Mouse (Mus musculus): ENCODE measurements around the gene Syt7. TPM values are rescaled to one million over a fixed set of nuclear protein-coding genes. Genes with fewer than 3 reads are reported as not detected.

Gene Syt7
- polyA plus RNA-seq, 1 experiment from 2014 or later: 1.4 TPM

- Histone ChIP-seq H3K4me2 (no peak overlapping the region), H3K4me1 (replicated peaks; ENCODE audit: control insufficient read depth, insufficient read depth, low read length) (no peaks in the 10 kb centered on the region), H3K36me3 (ENCODE audit: control insufficient read depth, insufficient read depth, low read length) (no peaks in the 10 kb centered on the region), H3K9me3 (ENCODE audit: control insufficient read depth, low read length) (no peaks in the 10 kb centered on the region), H3K27me3 (replicated peaks; ENCODE audit: control insufficient read depth, insufficient read depth, low read length) (no peaks in the 10 kb centered on the region; the same call in 1 of the 2 replicates), H3K9ac (ENCODE audit: low read depth, low read length) (no peak overlapping the region), H3K27ac (ENCODE audit: low read depth, low read length) (no peak overlapping the region), H3K4me3 (ENCODE audit: low read depth, low read length) (no peak overlapping the region)
- no peak for ATAC-seq (replicated peaks; ENCODE audit: low FRiP score)
- WGBS: 64% methylated on average over 4 of the region's 4 CpGs
- no peak for DNase-seq (ENCODE audit: low spot score)
These were observed 19.0 kb upstream of the Syt7 start for GRCm38 (mm10) chr19:10369936-10370335.

- Histone ChIP-seq H3K27me3 (replicated peaks; ENCODE audit: control insufficient read depth, insufficient read depth, low read length) (peaks cover under 1% of the 10 kb centered on the region; the same call in 1 of the 2 replicates), H3K27ac (ENCODE audit: low read depth, low read length) (no peak overlapping the region), H3K4me2 (no peak overlapping the region), H3K36me3 (ENCODE audit: control insufficient read depth, insufficient read depth, low read length) (no peaks in the 10 kb centered on the region), H3K4me1 (replicated peaks; ENCODE audit: control insufficient read depth, insufficient read depth, low read length) (no peaks in the 10 kb centered on the region), H3K4me3 (ENCODE audit: low read depth, low read length) (no peak overlapping the region), H3K9ac (ENCODE audit: low read depth, low read length) (no peak overlapping the region), H3K9me3 (ENCODE audit: control insufficient read depth, low read length) (no peaks in the 10 kb centered on the region)
- 57% methylated on average over 1 of the region's 1 CpGs for WGBS
- no peak for ATAC-seq (replicated peaks; ENCODE audit: low FRiP score)
- no peak for DNase-seq (ENCODE audit: low spot score)
These were observed 15.7 kb upstream of the Syt7 start for GRCm38 (mm10) chr19:10373191-10373590.

- Histone ChIP-seq H3K36me3 (ENCODE audit: control insufficient read depth, insufficient read depth, low read length) (no peaks in the 10 kb centered on the region), H3K9me3 (ENCODE audit: control insufficient read depth, low read length) (no peaks in the 10 kb centered on the region), H3K4me2 (no peak overlapping the region), H3K27me3 (replicated peaks; ENCODE audit: control insufficient read depth, insufficient read depth, low read length) (peaks cover 6% of the 10 kb centered on the region; the same call in 1 of the 2 replicates), H3K4me3 (ENCODE audit: low read depth, low read length) (no peak overlapping the region), H3K4me1 (replicated peaks; ENCODE audit: control insufficient read depth, insufficient read depth, low read length) (no peaks in the 10 kb centered on the region), H3K27ac (ENCODE audit: low read depth, low read length) (no peak overlapping the region), H3K9ac (ENCODE audit: low read depth, low read length) (no peak overlapping the region)
- WGBS: 58% methylated on average over 5 of the region's 5 CpGs
- no peak for ATAC-seq (replicated peaks; ENCODE audit: low FRiP score)
- no peak for DNase-seq (ENCODE audit: low spot score)
These were observed 13.6 kb upstream of the Syt7 start for GRCm38 (mm10) chr19:10375260-10375659.

DNA sequence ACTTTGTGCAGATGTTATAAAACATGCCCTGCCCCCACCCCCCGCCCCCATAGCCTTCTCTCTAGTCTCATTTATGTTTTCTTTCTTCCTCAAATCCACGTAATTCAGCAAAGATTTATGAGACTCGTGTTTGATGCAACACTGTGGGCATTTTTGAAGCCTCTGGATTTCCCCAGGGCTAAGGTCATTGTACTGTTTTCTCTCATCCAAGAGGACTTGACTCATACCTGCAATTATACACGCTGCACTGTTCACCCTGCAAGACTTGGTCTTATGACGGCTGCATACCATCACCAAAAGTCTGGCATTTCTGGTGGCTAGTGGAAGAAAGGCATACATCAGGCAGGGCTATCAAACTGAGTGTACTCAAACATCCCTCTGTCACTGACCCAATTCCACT lies 8.9 kb upstream of the Syt7 start:
- 79% methylated on average over 5 of the region's 5 CpGs for WGBS
- no peak overlapping the region for H3K9ac ChIP-seq (ENCODE audit: low read depth, low read length)
- H3K4me1 ChIP-seq (replicated peaks; ENCODE audit: control insufficient read depth, insufficient read depth, low read length): no peaks in the 10 kb centered on the region
- H3K9me3 ChIP-seq (ENCODE audit: control insufficient read depth, low read length): no peaks in the 10 kb centered on the region
- ATAC-seq (replicated peaks; ENCODE audit: low FRiP score): no peak
- H3K36me3 ChIP-seq (ENCODE audit: control insufficient read depth, insufficient read depth, low read length): no peaks in the 10 kb centered on the region
- no peak overlapping the region for H3K4me3 ChIP-seq (ENCODE audit: low read depth, low read length)
- peaks cover 31% of the 10 kb centered on the region for H3K27me3 ChIP-seq (replicated peaks; ENCODE audit: control insufficient read depth, insufficient read depth, low read length)
- H3K27ac ChIP-seq (ENCODE audit: low read depth, low read length): no peak overlapping the region
- DNase-seq (ENCODE audit: low spot score): no peak
- H3K4me2 ChIP-seq: no peak overlapping the region

- H3K9me3 ChIP-seq (ENCODE audit: control insufficient read depth, low read length): no peaks in the 10 kb centered on the region
These were observed 1.2 kb upstream of the Syt7 start for GRCm38 (mm10) chr19:10387660-10388059.

GRCm38 (mm10) chr19:10389391-10390098 lies 655 bp downstream of the Syt7 start:
- H3K4me3 ChIP-seq (ENCODE audit: low read depth, low read length): peak overlapping the region; percentile 64
- H3K27ac ChIP-seq (ENCODE audit: low read depth, low read length): no peak overlapping the region
- peaks cover 8% of the 10 kb centered on the region for H3K4me1 ChIP-seq (replicated peaks; ENCODE audit: control insufficient read depth, insufficient read depth, low read length)
- peak overlapping the region; percentile 77 for H3K4me2 ChIP-seq
- H3K9ac ChIP-seq (ENCODE audit: low read depth, low read length): peak overlapping the region; percentile 65
- H3K9me3 ChIP-seq (ENCODE audit: control insufficient read depth, low read length): no peaks in the 10 kb centered on the region
- H3K27me3 ChIP-seq (replicated peaks; ENCODE audit: control insufficient read depth, insufficient read depth, low read length): peaks cover 62% of the 10 kb centered on the region
- H3K36me3 ChIP-seq (ENCODE audit: control insufficient read depth, insufficient read depth, low read length): no peaks in the 10 kb centered on the region
- 4% methylated on average over 52 of the region's 54 CpGs for WGBS
- DNase-seq (ENCODE audit: low spot score) (peak; percentile 38), ATAC-seq (replicated peaks; ENCODE audit: low FRiP score) (peak; percentile 34)

More at GRCm38 (mm10) chr19:10387660-10388059, 1.2 kb upstream of the Syt7 start:
- Histone ChIP-seq H3K4me2 (no peak overlapping the region), H3K36me3 (ENCODE audit: control insufficient read depth, insufficient read depth, low read length) (no peaks in the 10 kb centered on the region), H3K4me3 (ENCODE audit: low read depth, low read length) (no peak overlapping the region), H3K4me1 (replicated peaks; ENCODE audit: control insufficient read depth, insufficient read depth, low read length) (peaks cover 8% of the 10 kb centered on the region), H3K27me3 (replicated peaks; ENCODE audit: control insufficient read depth, insufficient read depth, low read length) (peaks cover 68% of the 10 kb centered on the region), H3K27ac (ENCODE audit: low read depth, low read length) (no peak overlapping the region), H3K9ac (ENCODE audit: low read depth, low read length) (no peak overlapping the region)
- WGBS: 59% methylated on average over 5 of the region's 5 CpGs
- no peak for DNase-seq (ENCODE audit: low spot score)
- ATAC-seq (replicated peaks; ENCODE audit: low FRiP score): no peak

DNA sequence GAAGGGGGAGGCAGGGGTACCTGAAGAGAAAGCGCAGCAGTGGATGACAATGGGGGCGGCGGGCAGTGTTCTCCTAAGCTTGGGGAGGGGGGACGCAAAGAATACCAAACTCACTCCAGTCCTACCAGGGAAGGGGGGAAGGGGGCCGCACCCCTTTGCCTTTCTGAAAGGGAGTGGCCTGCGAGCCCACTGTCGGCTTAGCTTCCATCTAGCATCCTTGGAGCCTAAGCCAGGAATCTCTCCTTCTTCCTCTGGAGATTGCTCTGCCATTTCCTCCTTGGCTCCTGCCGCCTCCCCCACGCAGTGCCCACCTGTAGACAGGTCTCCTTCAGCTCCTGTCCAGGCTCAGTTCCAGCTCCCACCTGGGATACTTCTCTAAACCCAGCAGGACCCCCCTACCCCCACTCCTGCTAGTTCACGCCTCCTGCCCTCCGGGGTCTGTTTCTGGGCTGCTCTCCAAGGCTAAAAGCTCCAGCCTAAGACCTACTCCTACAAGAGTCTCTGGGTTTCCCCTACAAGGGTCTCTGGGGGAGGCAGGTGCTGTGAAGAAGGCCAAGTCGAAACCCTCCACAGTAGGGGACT lies 1.3 kb downstream of the Syt7 start:
- WGBS: 26% methylated on average over 12 of the region's 12 CpGs
- Histone ChIP-seq H3K4me1 (replicated peaks; ENCODE audit: control insufficient read depth, insufficient read depth, low read length) (peaks cover 8% of the 10 kb centered on the region), H3K27me3 (replicated peaks; ENCODE audit: control insufficient read depth, insufficient read depth, low read length) (peaks cover 62% of the 10 kb centered on the region), H3K4me2 (peak overlapping the region; percentile 77), H3K4me3 (ENCODE audit: low read depth, low read length) (peak overlapping the region; percentile 64; the same call in 1 of the 2 replicates), H3K36me3 (ENCODE audit: control insufficient read depth, insufficient read depth, low read length) (no peaks in the 10 kb centered on the region), H3K9me3 (ENCODE audit: control insufficient read depth, low read length) (no peaks in the 10 kb centered on the region), H3K27ac (ENCODE audit: low read depth, low read length) (no peak overlapping the region), H3K9ac (ENCODE audit: low read depth, low read length) (no peak overlapping the region)
- DNase-seq (ENCODE audit: low spot score): no peak
- ATAC-seq (replicated peaks; ENCODE audit: low FRiP score): no peak

DNA sequence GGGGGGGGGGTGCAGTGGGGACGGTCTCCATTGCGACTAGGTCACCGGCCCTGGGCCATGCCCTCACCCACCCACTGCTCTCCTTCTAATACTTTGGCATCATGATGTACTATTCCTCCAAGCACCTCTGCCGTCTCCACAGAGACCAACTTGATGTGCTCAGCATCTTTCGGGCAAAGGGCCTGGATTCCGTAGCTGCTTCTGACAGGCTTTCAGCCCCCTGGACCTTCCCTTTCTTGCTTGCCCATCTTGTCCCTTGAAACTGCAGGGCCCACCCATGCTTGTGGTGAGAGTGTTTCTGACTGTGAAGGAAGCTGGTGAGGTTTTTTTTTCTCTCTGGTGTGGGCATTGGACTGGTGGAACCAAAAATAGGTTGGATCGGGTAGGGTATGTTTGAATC lies 2.1 kb downstream of the Syt7 start:
- Histone ChIP-seq H3K36me3 (ENCODE audit: control insufficient read depth, insufficient read depth, low read length) (no peaks in the 10 kb centered on the region), H3K9ac (ENCODE audit: low read depth, low read length) (no peak overlapping the region), H3K27ac (ENCODE audit: low read depth, low read length) (no peak overlapping the region), H3K4me2 (no peak overlapping the region), H3K4me1 (replicated peaks; ENCODE audit: control insufficient read depth, insufficient read depth, low read length) (peaks cover 8% of the 10 kb centered on the region), H3K27me3 (replicated peaks; ENCODE audit: control insufficient read depth, insufficient read depth, low read length) (peaks cover 62% of the 10 kb centered on the region), H3K4me3 (ENCODE audit: low read depth, low read length) (no peak overlapping the region), H3K9me3 (ENCODE audit: control insufficient read depth, low read length) (no peaks in the 10 kb centered on the region)
- DNase-seq (ENCODE audit: low spot score) (no peak), ATAC-seq (replicated peaks; ENCODE audit: low FRiP score) (no peak)
- 73% methylated on average over 7 of the region's 7 CpGs for WGBS

- H3K4me2 ChIP-seq: no peak overlapping the region
- H3K27ac ChIP-seq (ENCODE audit: low read depth, low read length): no peak overlapping the region
- H3K27me3 ChIP-seq (replicated peaks; ENCODE audit: control insufficient read depth, insufficient read depth, low read length): peaks cover 57% of the 10 kb centered on the region
- ATAC-seq (replicated peaks; ENCODE audit: low FRiP score) (no peak), DNase-seq (ENCODE audit: low spot score) (no peak)
- H3K4me3 ChIP-seq (ENCODE audit: low read depth, low read length): no peak overlapping the region
- no peaks in the 10 kb centered on the region for H3K36me3 ChIP-seq (ENCODE audit: control insufficient read depth, insufficient read depth, low read length)
- 16% methylated on average over 3 of the region's 3 CpGs for WGBS
- no peak overlapping the region for H3K9ac ChIP-seq (ENCODE audit: low read depth, low read length)
- H3K4me1 ChIP-seq (replicated peaks; ENCODE audit: control insufficient read depth, insufficient read depth, low read length): peaks cover 8% of the 10 kb centered on the region
- no peaks in the 10 kb centered on the region for H3K9me3 ChIP-seq (ENCODE audit: control insufficient read depth, low read length)
These were observed 3.1 kb downstream of the Syt7 start for GRCm38 (mm10) chr19:10391995-10392394.
